Mouse (Mus musculus) hindbrain, embryonic 16.5 days (tissue): Measurements from ENCODE around the gene Ngrn. TPM values are rescaled to one million over a fixed set of nuclear protein-coding genes. Genes with fewer than 3 reads are reported as not detected.

ENCODE experiments used
- ATAC-seq: fragments of 200-750 bp; cut with Nextera tagmentation; 2 replicates; pipeline ENCODE4 v1.8.0; 2017; ENCODE audit warnings: moderate TSS enrichment, moderate library complexity
- H3K27ac ChIP-seq: fragments of 300-500 bp; sonication (generic); 2 replicates; pipeline ENCODE4 v1.5.1; 2014; ENCODE audit warnings: low read depth, mild to moderate bottlenecking, control low read depth, low read length, moderate library complexity
- H3K27me3 ChIP-seq: fragments of 300-500 bp; sonication (generic); replicated peaks from 2 replicates; pipeline ENCODE4 v1.6.1; 2014; ENCODE audit warnings: low read length; ENCODE audit not compliant: control insufficient read depth, insufficient read depth
- H3K36me3 ChIP-seq: fragments of 300-500 bp; sonication (generic); 2 replicates; pipeline ENCODE4 v1.6.1; 2014; ENCODE audit warnings: mild to moderate bottlenecking, low read length, moderate library complexity, mixed read lengths; ENCODE audit not compliant: control insufficient read depth, insufficient read depth
- H3K4me1 ChIP-seq: fragments of 300-500 bp; sonication (generic); 2 replicates; pipeline ENCODE4 v1.6.1; 2014; ENCODE audit warnings: low read depth, low read length; ENCODE audit not compliant: control insufficient read depth, insufficient read depth
- H3K4me2 ChIP-seq: fragments of 300-500 bp; sonication (generic); 2 replicates; pipeline ENCODE4 v1.6.1; 2014; ENCODE audit warnings: mild to moderate bottlenecking, low read length, control low read depth, moderate library complexity
- H3K4me3 ChIP-seq: fragments of 300-500 bp; sonication (generic); 2 replicates; pipeline ENCODE4 v1.5.1; 2014; ENCODE audit warnings: mild to moderate bottlenecking, low read length, control low read depth, moderate library complexity
- H3K9ac ChIP-seq: fragments of 300-500 bp; sonication (generic); 2 replicates; pipeline ENCODE4 v1.6.1; 2014; ENCODE audit warnings: low read depth, mild to moderate bottlenecking, control low read depth, low read length, moderate library complexity
- H3K9me3 ChIP-seq: fragments of 300-500 bp; sonication (generic); 2 replicates; pipeline ENCODE4 v1.6.1; 2014; ENCODE audit warnings: mild to moderate bottlenecking, low read length, moderate library complexity; ENCODE audit not compliant: control insufficient read depth
- WGBS: fragments of 180-500 bp; shearing (Covaris S2); extraction: QIAGEN DNeasy Blood & Tissue Kit; methylation state at CpG from one replicate; pipeline ENCODE4 v1.1.7; 2014; 5-methylcytosine and 5-hydroxymethylcytosine counted together
- polyA plus RNA-seq: library from polyadenylated mRNA; unstranded; fragments of >200 nt; fragmentation: Nextera tagmentation; extraction: Ambion mirVana; gene quantifications from 2 replicates; pipeline ENCODE4 v1.2.1, GENCODE M21; 2015

Ngrn gene
- 71.6 and 75.9 TPM in 2 replicates for polyA plus RNA-seq

GRCm38 (mm10) chr7:80260625-80261371, at the start of gene Ngrn:
Gene Ngrn, plus strand, starts transcription at chr7:80261215.
- ATAC-seq: peak; percentile 94
- Histone ChIP-seq H3K27me3 (peaks cover 14% of the 10 kb centered on the region), H3K4me3 (peak within 1 kb of the TSS; percentile 94)

GRCm38 (mm10) chr7:80213604-80214003, 47.4 kb upstream of the Ngrn start:
- no peak overlapping the region for H3K4me2 ChIP-seq
- no peaks in the 10 kb centered on the region for H3K27me3 ChIP-seq
- WGBS: 92% methylated on average over 7 of the region's 7 CpGs
- peaks cover 11% of the 10 kb centered on the region for H3K4me1 ChIP-seq
- ATAC-seq: no peak
- no peaks in the 10 kb centered on the region for H3K9me3 ChIP-seq
- no peak overlapping the region for H3K9ac ChIP-seq
- H3K4me3 ChIP-seq: no peak overlapping the region
- H3K27ac ChIP-seq: no peak overlapping the region
- peaks cover 6% of the 10 kb centered on the region; the same call in 1 of the 2 replicates for H3K36me3 ChIP-seq

More at GRCm38 (mm10) chr7:80260625-80261371, at the start of gene Ngrn:
- Histone ChIP-seq H3K9ac (peak within 1 kb of the TSS; percentile 87), H3K9me3 (no peaks in the 10 kb centered on the region), H3K4me1 (peaks cover 11% of the 10 kb centered on the region), H3K36me3 (peaks cover 16% of the 10 kb centered on the region), H3K27ac (peak within 1 kb of the TSS; percentile 84), H3K4me2 (peak within 1 kb of the TSS; percentile 83)
- WGBS: 26% methylated on average over 40 of the region's 40 CpGs

- Histone ChIP-seq H3K27me3 (no peaks in the 10 kb centered on the region), H3K4me3 (no peak overlapping the region), H3K9me3 (no peaks in the 10 kb centered on the region), H3K4me2 (no peak overlapping the region), H3K36me3 (peaks cover 15% of the 10 kb centered on the region), H3K27ac (no peak overlapping the region; the same call in 1 of the 2 replicates), H3K4me1 (peaks cover 8% of the 10 kb centered on the region), H3K9ac (no peak overlapping the region)
- 87% methylated on average over 8 of the region's 8 CpGs for WGBS
- no peak for ATAC-seq
Measured at GRCm38 (mm10) chr7:80214459-80214858, 46.6 kb upstream of the Ngrn start.

- no peaks in the 10 kb centered on the region for H3K27me3 ChIP-seq
- H3K9me3 ChIP-seq: no peaks in the 10 kb centered on the region
- peak; percentile 82 for ATAC-seq
- H3K4me3 ChIP-seq: no peak overlapping the region
- peaks cover 8% of the 10 kb centered on the region for H3K4me1 ChIP-seq
- peak overlapping the region; percentile 58; the same call in 1 of the 2 replicates for H3K27ac ChIP-seq
- 21% methylated on average over 4 of the region's 4 CpGs for WGBS
- peak overlapping the region; percentile 55 for H3K9ac ChIP-seq
- no peak overlapping the region for H3K4me2 ChIP-seq
- H3K36me3 ChIP-seq: peaks cover 24% of the 10 kb centered on the region
Measured at GRCm38 (mm10) chr7:80215398-80215797, 45.6 kb upstream of the Ngrn start.

GRCm38 (mm10) chr7:80216566-80216965, 44.4 kb upstream of the Ngrn start:
- peak overlapping the region; percentile 4; the same call in 1 of the 2 replicates for H3K27ac ChIP-seq
- H3K36me3 ChIP-seq: peaks cover 35% of the 10 kb centered on the region
- H3K27me3 ChIP-seq: no peaks in the 10 kb centered on the region
- H3K4me1 ChIP-seq: peaks cover 8% of the 10 kb centered on the region
- WGBS: 54% methylated on average over 8 of the region's 8 CpGs
- peak; percentile 87 for ATAC-seq
- no peak overlapping the region for H3K4me2 ChIP-seq
- no peak overlapping the region for H3K9ac ChIP-seq
- no peak overlapping the region for H3K4me3 ChIP-seq
- H3K9me3 ChIP-seq: no peaks in the 10 kb centered on the region

GRCm38 (mm10) chr7:80218666-80219065, 42.3 kb upstream of the Ngrn start:
- peaks cover 8% of the 10 kb centered on the region for H3K4me1 ChIP-seq
- peaks cover 39% of the 10 kb centered on the region for H3K36me3 ChIP-seq

GRCm38 (mm10) chr7:80220237-80220797, 40.7 kb upstream of the Ngrn start:
- Histone ChIP-seq H3K36me3 (peaks cover 50% of the 10 kb centered on the region), H3K27ac (no peak overlapping the region), H3K4me3 (no peak overlapping the region), H3K4me1 (peaks cover 4% of the 10 kb centered on the region), H3K4me2 (no peak overlapping the region), H3K27me3 (no peaks in the 10 kb centered on the region), H3K9ac (no peak overlapping the region), H3K9me3 (no peaks in the 10 kb centered on the region)
- no peak for ATAC-seq
- 90% methylated on average over 9 of the region's 9 CpGs for WGBS

More at GRCm38 (mm10) chr7:80218666-80219065, 42.3 kb upstream of the Ngrn start:
- Histone ChIP-seq H3K4me3 (no peak overlapping the region), H3K9me3 (no peaks in the 10 kb centered on the region), H3K9ac (no peak overlapping the region), H3K27ac (no peak overlapping the region), H3K4me2 (no peak overlapping the region), H3K27me3 (no peaks in the 10 kb centered on the region)
- 92% methylated on average over 9 of the region's 9 CpGs for WGBS
- ATAC-seq: no peak

GRCm38 (mm10) chr7:80221179-80221750, 39.8 kb upstream of the Ngrn start:
- ATAC-seq: no peak
- Histone ChIP-seq H3K27ac (no peak overlapping the region), H3K4me2 (no peak overlapping the region), H3K9me3 (no peaks in the 10 kb centered on the region), H3K9ac (no peak overlapping the region), H3K4me3 (no peak overlapping the region), H3K4me1 (no peaks in the 10 kb centered on the region), H3K27me3 (no peaks in the 10 kb centered on the region), H3K36me3 (peaks cover 48% of the 10 kb centered on the region)
- 82% methylated on average over 4 of the region's 4 CpGs for WGBS

GRCm38 (mm10) chr7:80227065-80227464, 34.0 kb upstream of the Ngrn start:
- 95% methylated on average over 4 of the region's 4 CpGs for WGBS
- Histone ChIP-seq H3K9me3 (no peaks in the 10 kb centered on the region), H3K4me2 (no peak overlapping the region), H3K27ac (no peak overlapping the region), H3K9ac (no peak overlapping the region), H3K27me3 (no peaks in the 10 kb centered on the region), H3K36me3 (peaks cover 19% of the 10 kb centered on the region), H3K4me3 (no peak overlapping the region), H3K4me1 (peaks cover 4% of the 10 kb centered on the region)
- ATAC-seq: no peak
